15 mouse cellular contexts compared by ENCODE assay signal in the genomic region with DNA sequence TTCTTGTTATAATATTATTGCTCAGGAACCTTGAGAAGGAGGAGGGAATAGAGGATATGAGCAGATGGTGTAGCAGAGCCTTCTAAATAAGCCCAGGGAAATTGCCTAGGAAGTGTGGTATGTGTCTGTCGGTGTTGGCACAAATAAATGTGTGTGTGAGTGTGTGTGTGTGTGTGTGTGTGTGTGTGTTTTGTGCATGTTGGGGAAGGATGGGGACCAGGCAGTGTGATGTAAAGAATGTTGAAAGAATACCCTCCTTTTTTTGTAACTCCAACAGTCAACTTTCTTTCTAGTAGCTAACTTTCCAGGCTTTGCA.
DNase-seq lines count a peak whose midpoint lies in the region; TF ChIP-seq lines count a peak whose summit lies in the region.
"Had no signal": no experiment of that assay in that cellular context is flagged by ENCODE, and none has a peak within 500 bp of the region (broad histone marks: within the 10 kb centered on the region; RNA-seq: fewer than 3 reads in every experiment).

No protein-coding gene starts in this region.

- peak; percentile 15 for DNase-seq in layer of hippocampus, adult 11-12 months (ENCODE audit: low spot score)
- DNase-seq in layer of hippocampus, postnatal 36 days: no peak
- DNase-seq in brain, adult 2 months (ENCODE audit: low read depth, low spot score): peak; percentile 75
- peak; percentile 73 for DNase-seq in brain, embryonic 14.5 days (ENCODE audit: low read depth)
- peak; percentile 35 to 54 for DNase-seq in cerebellum, postnatal 25 days
- no peak for DNase-seq in heart, adult 8-10 months (ENCODE audit: low spot score)
- no peak for DNase-seq in spleen, postnatal 10 days (ENCODE audit: low spot score in 2 of 2)
- DNase-seq: adrenal gland, postnatal 14 days; gastrocnemius, postnatal 10 days; heart, postnatal 14 days; kidney, adult 18-20 months; kidney, postnatal 25 days; liver; lung, adult 2 months; thymus, postnatal 14 days had no signal

- no peak for TF ChIP-seq POLR2A in brain, embryonic 14.5 days (IDR thresholded peaks at IDR 0.05; ENCODE audit: borderline replicate concordance, extremely low read depth, insufficient read depth, insufficient read length, poor library complexity, severe bottlenecking)

- TF ChIP-seq CTCF in brain, embryonic 14.5 days (IDR thresholded peaks at IDR 0.05; ENCODE audit: borderline replicate concordance, extremely low read depth, insufficient read depth, insufficient read length): no peak

Comparison
In these comparisons a context has a peak if more than half of its experiments do, and no peak if none do; other contexts are left out.
1. DNase-seq: peak in layer of hippocampus, adult 11-12 months (single experiment), brain, adult 2 months (single experiment), brain, embryonic 14.5 days (single experiment) and cerebellum, postnatal 25 days (2 of 2); none in layer of hippocampus, postnatal 36 days (0 of 2), heart, adult 8-10 months (single experiment) and spleen, postnatal 10 days (0 of 2).